Mouse (Mus musculus): ENCODE data around the gene Dnaja3. TPM values are rescaled to one million over a fixed set of nuclear protein-coding genes. Genes with fewer than 3 reads are reported as not detected.

Gene Dnaja3
- polyA plus RNA-seq, 1 experiment from 2014 or later: 68.8 TPM

- no peak overlapping the region for H3K4me3 ChIP-seq (ENCODE audit: low read length)
- no peaks in the 10 kb centered on the region for H3K27me3 ChIP-seq (ENCODE audit: control insufficient read depth, insufficient read depth, low read length)
- H3K9me3 ChIP-seq (ENCODE audit: control insufficient read depth, low read length): no peaks in the 10 kb centered on the region; the same call in 1 of the 2 replicates
- H3K9ac ChIP-seq (ENCODE audit: low read depth, low read length): no peak overlapping the region
- no peak overlapping the region for H3K4me2 ChIP-seq (replicated peaks; ENCODE audit: low read depth, low read length)
- no peak for ATAC-seq (ENCODE audit: low FRiP score, low TSS enrichment)
- no peaks in the 10 kb centered on the region for H3K4me1 ChIP-seq (ENCODE audit: control insufficient read depth, insufficient read depth, low read length)
- no peak overlapping the region for H3K27ac ChIP-seq (ENCODE audit: low read depth, low read length)
- WGBS: 87% methylated on average over 3 of the region's 3 CpGs
- peaks cover 82% of the 10 kb centered on the region for H3K36me3 ChIP-seq (ENCODE audit: control insufficient read depth, insufficient read depth, low read length)
These were observed 25.1 kb upstream of the Dnaja3 start for GRCm38 (mm10) chr16:4614639-4615038.

DNA sequence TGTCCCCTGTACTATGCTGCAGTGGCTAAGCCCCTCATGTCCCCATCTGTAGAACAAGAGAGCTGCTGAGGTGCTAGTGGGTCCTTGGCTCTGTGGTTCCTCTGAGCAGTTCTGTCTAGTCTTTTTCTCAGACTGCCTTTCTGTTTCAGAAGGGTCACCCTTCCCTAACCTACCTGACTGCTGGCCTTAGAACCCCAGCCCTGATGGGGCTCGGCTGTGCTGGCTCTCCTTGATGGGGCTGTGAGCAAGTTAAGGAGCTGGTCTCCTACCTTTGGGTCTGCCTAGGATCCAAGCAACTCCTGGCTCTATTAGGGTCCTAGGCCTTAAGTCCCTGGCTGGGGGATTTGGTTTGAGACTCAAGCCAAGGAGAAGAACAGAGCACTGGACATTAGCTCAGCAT, 24.5 kb upstream of the Dnaja3 start:
- Histone ChIP-seq H3K27me3 (ENCODE audit: control insufficient read depth, insufficient read depth, low read length) (no peaks in the 10 kb centered on the region), H3K4me3 (ENCODE audit: low read length) (no peak overlapping the region), H3K9ac (ENCODE audit: low read depth, low read length) (no peak overlapping the region), H3K36me3 (ENCODE audit: control insufficient read depth, insufficient read depth, low read length) (peaks cover 76% of the 10 kb centered on the region), H3K9me3 (ENCODE audit: control insufficient read depth, low read length) (no peaks in the 10 kb centered on the region; the same call in 1 of the 2 replicates), H3K27ac (ENCODE audit: low read depth, low read length) (no peak overlapping the region), H3K4me1 (ENCODE audit: control insufficient read depth, insufficient read depth, low read length) (no peaks in the 10 kb centered on the region), H3K4me2 (replicated peaks; ENCODE audit: low read depth, low read length) (no peak overlapping the region)
- 100% methylated on average over 1 of the region's 1 CpGs for WGBS
- ATAC-seq (ENCODE audit: low FRiP score, low TSS enrichment): no peak

- Histone ChIP-seq H3K9me3 (ENCODE audit: control insufficient read depth, low read length) (no peaks in the 10 kb centered on the region; the same call in 1 of the 2 replicates), H3K4me3 (ENCODE audit: low read length) (no peak overlapping the region), H3K4me1 (ENCODE audit: control insufficient read depth, insufficient read depth, low read length) (no peaks in the 10 kb centered on the region), H3K27ac (ENCODE audit: low read depth, low read length) (no peak overlapping the region), H3K36me3 (ENCODE audit: control insufficient read depth, insufficient read depth, low read length) (peaks cover 60% of the 10 kb centered on the region), H3K4me2 (replicated peaks; ENCODE audit: low read depth, low read length) (no peak overlapping the region), H3K27me3 (ENCODE audit: control insufficient read depth, insufficient read depth, low read length) (no peaks in the 10 kb centered on the region), H3K9ac (ENCODE audit: low read depth, low read length) (no peak overlapping the region)
- WGBS: 71% methylated on average over 4 of the region's 4 CpGs
- no peak for ATAC-seq (ENCODE audit: low FRiP score, low TSS enrichment)
These were observed 23.0 kb upstream of the Dnaja3 start for GRCm38 (mm10) chr16:4616829-4617228.

DNA sequence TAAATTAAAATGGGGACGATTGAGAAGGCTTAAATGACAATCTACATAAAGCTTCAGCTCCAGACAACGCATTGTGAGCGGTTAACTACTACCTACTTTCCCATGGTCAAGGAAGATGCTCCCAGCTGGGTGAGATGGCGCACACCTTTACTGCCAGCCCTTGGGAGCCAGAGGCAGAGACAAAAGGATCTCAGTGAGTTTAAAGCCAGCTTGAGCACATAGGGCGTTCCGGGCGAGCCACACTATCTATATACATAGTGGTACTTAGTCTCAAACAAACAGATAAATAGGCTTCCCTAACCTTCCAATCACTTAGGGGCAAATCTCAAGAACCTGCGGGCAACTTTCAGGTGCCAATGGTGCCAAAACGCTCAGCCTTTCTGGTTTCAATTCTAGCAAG, 15.7 kb upstream of the Dnaja3 start:
- no peak for ATAC-seq (ENCODE audit: low FRiP score, low TSS enrichment)
- Histone ChIP-seq H3K4me2 (replicated peaks; ENCODE audit: low read depth, low read length) (peak overlapping the region; percentile 72), H3K4me1 (ENCODE audit: control insufficient read depth, insufficient read depth, low read length) (peaks cover 11% of the 10 kb centered on the region; the same call in 1 of the 2 replicates), H3K27me3 (ENCODE audit: control insufficient read depth, insufficient read depth, low read length) (no peaks in the 10 kb centered on the region), H3K36me3 (ENCODE audit: control insufficient read depth, insufficient read depth, low read length) (peaks cover 5% of the 10 kb centered on the region; the same call in 1 of the 2 replicates), H3K27ac (ENCODE audit: low read depth, low read length) (peak overlapping the region; percentile 81; the same call in 1 of the 2 replicates), H3K9me3 (ENCODE audit: control insufficient read depth, low read length) (no peaks in the 10 kb centered on the region), H3K9ac (ENCODE audit: low read depth, low read length) (peak overlapping the region; percentile 75), H3K4me3 (ENCODE audit: low read length) (peak overlapping the region; percentile 67)
- WGBS: 15% methylated on average over 9 of the region's 9 CpGs

- Histone ChIP-seq H3K27ac (ENCODE audit: low read depth, low read length) (peak within 1 kb of the TSS; percentile 81), H3K9me3 (ENCODE audit: control insufficient read depth, low read length) (no peaks in the 10 kb centered on the region), H3K36me3 (ENCODE audit: control insufficient read depth, insufficient read depth, low read length) (peaks cover 5% of the 10 kb centered on the region; the same call in 1 of the 2 replicates), H3K4me2 (replicated peaks; ENCODE audit: low read depth, low read length) (peak within 1 kb of the TSS; percentile 72), H3K4me1 (ENCODE audit: control insufficient read depth, insufficient read depth, low read length) (peaks cover 11% of the 10 kb centered on the region; the same call in 1 of the 2 replicates), H3K4me3 (ENCODE audit: low read length) (peak within 1 kb of the TSS; percentile 67), H3K9ac (ENCODE audit: low read depth, low read length) (peak within 1 kb of the TSS; percentile 75), H3K27me3 (ENCODE audit: control insufficient read depth, insufficient read depth, low read length) (no peaks in the 10 kb centered on the region)
- ATAC-seq (ENCODE audit: low FRiP score, low TSS enrichment): peak; percentile 86
- under 1% methylated on average over 56 of the region's 56 CpGs for WGBS
These were observed 15.2 kb upstream of the Dnaja3 start, which contains the start of gene Pam16 for GRCm38 (mm10) chr16:4624481-4625110. Gene Pam16 (minus strand): TSS chr16:4624988.

DNA sequence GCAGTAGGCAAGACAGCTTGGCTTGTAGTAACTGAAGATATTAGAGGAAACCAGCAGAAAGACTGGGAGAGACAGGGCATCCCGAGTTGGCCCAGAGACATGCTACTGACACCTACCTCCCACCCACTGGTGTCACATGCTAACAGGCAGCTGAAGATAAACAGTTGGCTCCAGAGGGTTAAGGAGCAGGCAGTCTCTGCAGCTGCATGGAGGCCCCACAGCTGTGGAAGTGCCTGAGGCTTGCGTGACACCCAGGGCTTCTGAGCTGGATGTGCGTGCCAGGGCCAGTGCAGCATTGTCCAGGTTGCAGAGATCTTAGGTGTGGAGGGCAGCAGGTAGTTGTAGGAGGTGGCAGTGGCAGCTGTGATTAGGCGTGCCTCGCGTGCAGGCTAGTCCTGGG, 12.7 kb upstream of the Dnaja3 start:
- Histone ChIP-seq H3K27me3 (ENCODE audit: control insufficient read depth, insufficient read depth, low read length) (no peaks in the 10 kb centered on the region), H3K9ac (ENCODE audit: low read depth, low read length) (no peak overlapping the region), H3K4me1 (ENCODE audit: control insufficient read depth, insufficient read depth, low read length) (peaks cover 11% of the 10 kb centered on the region; the same call in 1 of the 2 replicates), H3K27ac (ENCODE audit: low read depth, low read length) (no peak overlapping the region; the same call in 1 of the 2 replicates), H3K4me2 (replicated peaks; ENCODE audit: low read depth, low read length) (no peak overlapping the region), H3K9me3 (ENCODE audit: control insufficient read depth, low read length) (no peaks in the 10 kb centered on the region), H3K36me3 (ENCODE audit: control insufficient read depth, insufficient read depth, low read length) (peaks cover 5% of the 10 kb centered on the region; the same call in 1 of the 2 replicates), H3K4me3 (ENCODE audit: low read length) (no peak overlapping the region)
- ATAC-seq (ENCODE audit: low FRiP score, low TSS enrichment): no peak
- 57% methylated on average over 6 of the region's 6 CpGs for WGBS

DNA sequence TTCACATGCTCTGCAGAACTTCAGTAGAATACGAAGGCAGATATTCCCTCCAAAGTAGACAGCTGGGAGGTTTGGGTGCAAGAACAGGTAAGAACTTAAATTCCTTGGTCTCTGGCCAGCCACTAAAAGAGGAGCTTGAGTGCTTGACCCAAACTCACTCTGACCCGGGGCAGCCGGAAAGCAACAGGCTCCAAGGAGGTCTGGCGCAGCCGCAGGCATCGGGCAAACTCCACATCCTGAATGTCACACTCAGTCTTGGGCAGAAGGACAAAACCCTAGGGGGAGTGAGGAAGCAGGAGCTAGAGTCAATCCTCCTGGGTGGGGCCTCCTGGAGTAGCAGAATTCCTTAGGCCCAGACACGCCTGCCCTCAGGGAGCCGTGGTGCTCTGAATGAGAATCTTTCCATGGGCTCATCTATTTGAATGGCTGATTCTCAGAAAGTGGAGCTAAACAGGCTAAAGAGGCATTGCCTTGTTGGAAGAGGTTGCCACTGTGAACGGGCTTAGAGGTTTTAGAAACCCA, 10.8 kb upstream of the Dnaja3 start:
- Histone ChIP-seq H3K27ac (ENCODE audit: low read depth, low read length) (no peak overlapping the region), H3K4me2 (replicated peaks; ENCODE audit: low read depth, low read length) (no peak overlapping the region), H3K27me3 (ENCODE audit: control insufficient read depth, insufficient read depth, low read length) (no peaks in the 10 kb centered on the region), H3K9me3 (ENCODE audit: control insufficient read depth, low read length) (no peaks in the 10 kb centered on the region), H3K4me1 (ENCODE audit: control insufficient read depth, insufficient read depth, low read length) (0 out of 2 replicates have a peak, but pooled peaks cover 3% of the 10 kb centered on the region), H3K9ac (ENCODE audit: low read depth, low read length) (no peak overlapping the region), H3K4me3 (ENCODE audit: low read length) (no peak overlapping the region), H3K36me3 (ENCODE audit: control insufficient read depth, insufficient read depth, low read length) (peaks cover 11% of the 10 kb centered on the region; the same call in 1 of the 2 replicates)
- ATAC-seq (ENCODE audit: low FRiP score, low TSS enrichment): no peak
- 97% methylated on average over 9 of the region's 9 CpGs for WGBS

- H3K4me1 ChIP-seq (ENCODE audit: control insufficient read depth, insufficient read depth, low read length): 0 out of 2 replicates have a peak, but pooled peaks cover 3% of the 10 kb centered on the region
- no peak overlapping the region for H3K9ac ChIP-seq (ENCODE audit: low read depth, low read length)
- no peaks in the 10 kb centered on the region for H3K9me3 ChIP-seq (ENCODE audit: control insufficient read depth, low read length)
- no peak overlapping the region for H3K4me2 ChIP-seq (replicated peaks; ENCODE audit: low read depth, low read length)
- ATAC-seq (ENCODE audit: low FRiP score, low TSS enrichment): peak; percentile 29
- WGBS: 25% methylated on average over 6 of the region's 6 CpGs
- no peaks in the 10 kb centered on the region for H3K27me3 ChIP-seq (ENCODE audit: control insufficient read depth, insufficient read depth, low read length)
- no peak overlapping the region for H3K4me3 ChIP-seq (ENCODE audit: low read length)
- H3K27ac ChIP-seq (ENCODE audit: low read depth, low read length): no peak overlapping the region
- peaks cover 15% of the 10 kb centered on the region; the same call in 1 of the 2 replicates for H3K36me3 ChIP-seq (ENCODE audit: control insufficient read depth, insufficient read depth, low read length)
These were observed 9.8 kb upstream of the Dnaja3 start for GRCm38 (mm10) chr16:4629950-4630349.

DNA sequence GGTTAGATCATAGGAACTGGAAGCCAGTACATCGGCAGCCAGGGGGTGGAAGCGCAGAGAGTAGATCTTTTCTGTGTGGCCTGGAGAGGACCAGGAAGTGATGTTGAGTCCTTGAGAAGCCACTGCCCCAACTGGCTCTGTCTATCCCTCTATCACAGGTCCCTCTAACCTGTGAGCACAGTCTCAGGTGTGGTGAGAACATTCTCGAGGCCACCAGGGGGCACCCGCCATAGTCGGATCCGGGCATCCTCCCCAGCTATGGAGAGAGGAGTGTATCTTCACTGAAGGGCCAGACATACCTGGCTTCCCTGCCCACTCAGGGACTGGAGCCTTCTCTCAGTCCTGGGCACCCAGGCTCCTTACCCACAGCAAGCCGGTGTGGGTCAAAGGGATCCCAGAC, 7.7 kb upstream of the Dnaja3 start:
- 0 out of 2 replicates have a peak, but pooled peaks have one; percentile 18 for ATAC-seq (ENCODE audit: low FRiP score, low TSS enrichment)

More for the DNA sequence above, 7.7 kb upstream of the Dnaja3 start:
- H3K27ac ChIP-seq (ENCODE audit: low read depth, low read length): no peak overlapping the region
- no peaks in the 10 kb centered on the region for H3K27me3 ChIP-seq (ENCODE audit: control insufficient read depth, insufficient read depth, low read length)
- 0 out of 2 replicates have a peak, but pooled peaks cover 2% of the 10 kb centered on the region for H3K4me1 ChIP-seq (ENCODE audit: control insufficient read depth, insufficient read depth, low read length)
- no peaks in the 10 kb centered on the region for H3K9me3 ChIP-seq (ENCODE audit: control insufficient read depth, low read length)
- H3K36me3 ChIP-seq (ENCODE audit: control insufficient read depth, insufficient read depth, low read length): peaks cover 15% of the 10 kb centered on the region; the same call in 1 of the 2 replicates
- H3K4me2 ChIP-seq (replicated peaks; ENCODE audit: low read depth, low read length): no peak overlapping the region
- 52% methylated on average over 7 of the region's 7 CpGs for WGBS
- no peak overlapping the region for H3K9ac ChIP-seq (ENCODE audit: low read depth, low read length)
- no peak overlapping the region for H3K4me3 ChIP-seq (ENCODE audit: low read length)

Measured in kidney, embryonic 14.5 days (tissue).